Mouse (Mus musculus): ENCODE data around the gene Ccno.

GRCm38 (mm10) chr13:112988866-112989265, 1.3 kb downstream of the Ccno start:
- no peak for TF ChIP-seq FLI1 (IDR thresholded peaks at IDR 0.05; ENCODE audit: low read length)
- no peak for TF ChIP-seq GATA1 (IDR thresholded peaks at IDR 0.05; ENCODE audit: borderline replicate concordance, low read length)
